Mouse (Mus musculus): ENCODE data around the gene Rbm38. TPM values are rescaled to one million over a fixed set of nuclear protein-coding genes. Genes with fewer than 3 reads are reported as not detected.

Gene Rbm38
- polyA plus RNA-seq, 1 experiment from 2014 or later: 56.6 TPM

DNA sequence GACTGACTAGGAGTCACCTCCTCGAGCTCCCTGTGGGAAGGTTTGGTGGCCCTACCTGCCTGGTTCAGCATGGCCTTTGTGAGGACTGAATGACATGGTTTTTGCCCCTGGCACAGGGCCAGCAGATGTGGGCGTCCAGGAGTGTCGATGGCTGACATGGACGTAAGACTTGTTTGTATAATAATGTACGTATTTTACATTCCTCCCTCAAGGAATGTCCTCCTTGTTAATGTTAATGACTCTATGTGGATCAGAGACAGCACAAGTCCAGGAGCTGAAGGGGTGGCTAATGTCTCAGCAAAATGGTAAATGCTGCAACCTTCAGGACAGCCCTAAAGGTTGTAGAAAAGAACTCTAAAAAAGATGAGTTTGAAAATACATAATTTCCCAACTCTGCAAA is 53.4 kb downstream of the Rbm38 start:
- no peaks in the 10 kb centered on the region for H3K36me3 ChIP-seq
- no peak for ATAC-seq (ENCODE audit: insufficient read depth, low FRiP score, low read depth)
- H3K4me2 ChIP-seq: no peak overlapping the region
- no peak overlapping the region for H3K4me3 ChIP-seq (replicated peaks)
- H3K9ac ChIP-seq: no peak overlapping the region
- no peaks in the 10 kb centered on the region for H3K27me3 ChIP-seq (replicated peaks)
- WGBS: 38% methylated on average over 5 of the region's 5 CpGs
- no peak overlapping the region for H3K27ac ChIP-seq
- H3K4me1 ChIP-seq: no peaks in the 10 kb centered on the region
- no peaks in the 10 kb centered on the region for H3K9me3 ChIP-seq

DNA sequence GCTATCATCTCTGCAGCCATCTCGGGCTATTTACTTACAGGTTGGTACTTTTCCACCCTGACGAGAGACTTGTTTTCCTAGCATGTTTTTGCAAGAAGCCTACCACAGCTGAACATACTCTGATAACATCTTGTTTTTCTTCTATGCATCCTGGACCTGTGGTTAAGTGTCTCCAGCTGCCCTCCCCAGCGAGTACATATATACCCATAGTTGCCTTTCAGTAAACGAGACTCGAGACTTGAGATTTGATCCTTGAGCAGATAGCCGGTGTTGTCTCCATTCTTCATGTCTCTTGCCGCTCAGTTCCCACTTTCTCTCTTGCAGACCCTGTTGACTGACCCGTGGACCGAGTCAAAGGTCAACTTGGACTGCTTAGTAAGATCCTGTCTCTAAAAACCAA is 56.6 kb downstream of the Rbm38 start:
- Histone ChIP-seq H3K27ac (no peak overlapping the region), H3K9me3 (no peaks in the 10 kb centered on the region), H3K4me3 (replicated peaks) (no peak overlapping the region), H3K36me3 (no peaks in the 10 kb centered on the region), H3K27me3 (replicated peaks) (no peaks in the 10 kb centered on the region), H3K4me1 (no peaks in the 10 kb centered on the region), H3K4me2 (no peak overlapping the region), H3K9ac (no peak overlapping the region)
- 70% methylated on average over 9 of the region's 9 CpGs for WGBS
- ATAC-seq (ENCODE audit: insufficient read depth, low FRiP score, low read depth): no peak

DNA sequence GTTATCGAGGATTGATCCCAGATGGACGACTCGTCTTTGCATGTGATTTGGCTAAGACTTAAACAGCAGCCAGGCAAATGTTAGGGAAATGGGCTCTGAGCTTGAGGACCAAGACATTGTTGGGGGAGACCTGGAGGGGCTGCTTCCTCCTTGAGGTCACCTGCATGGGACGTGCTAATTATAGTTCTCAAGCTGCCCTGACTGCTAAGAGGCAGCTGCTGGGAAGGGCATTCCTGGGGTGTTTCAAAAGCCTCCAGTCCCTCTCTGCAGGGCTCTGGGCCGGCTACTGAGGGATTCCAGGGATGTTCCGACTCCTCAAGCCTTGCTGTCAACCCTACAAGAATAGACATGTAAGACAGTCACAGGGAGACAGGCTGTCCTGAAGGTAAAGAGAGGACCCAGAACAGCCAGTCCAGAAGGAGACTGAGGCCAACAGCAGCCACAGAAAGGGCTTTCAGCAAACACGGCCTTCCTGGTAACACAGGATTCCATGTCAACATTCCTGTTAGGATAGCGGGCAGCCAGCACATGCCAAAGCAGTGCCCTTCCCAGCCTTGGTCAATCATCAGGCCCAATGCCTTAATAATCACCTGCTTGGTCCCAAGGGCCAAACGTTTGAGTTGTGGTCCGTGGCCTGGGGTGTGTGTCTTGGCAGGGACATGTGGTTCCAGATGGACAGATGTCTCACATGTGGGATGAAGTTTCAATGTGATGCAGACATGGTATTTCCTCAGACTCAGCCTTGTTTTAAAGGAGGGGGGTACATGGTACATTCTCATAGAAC is 59.7 kb downstream of the Rbm38 start:
- Histone ChIP-seq H3K36me3 (no peaks in the 10 kb centered on the region), H3K27me3 (replicated peaks) (no peaks in the 10 kb centered on the region), H3K9me3 (no peaks in the 10 kb centered on the region), H3K9ac (no peak overlapping the region), H3K4me3 (replicated peaks) (no peak overlapping the region), H3K4me2 (no peak overlapping the region), H3K4me1 (no peaks in the 10 kb centered on the region; the same call in 1 of the 2 replicates), H3K27ac (no peak overlapping the region)
- 53% methylated on average over 10 of the region's 10 CpGs for WGBS
- no peak for ATAC-seq (ENCODE audit: insufficient read depth, low FRiP score, low read depth)

DNA sequence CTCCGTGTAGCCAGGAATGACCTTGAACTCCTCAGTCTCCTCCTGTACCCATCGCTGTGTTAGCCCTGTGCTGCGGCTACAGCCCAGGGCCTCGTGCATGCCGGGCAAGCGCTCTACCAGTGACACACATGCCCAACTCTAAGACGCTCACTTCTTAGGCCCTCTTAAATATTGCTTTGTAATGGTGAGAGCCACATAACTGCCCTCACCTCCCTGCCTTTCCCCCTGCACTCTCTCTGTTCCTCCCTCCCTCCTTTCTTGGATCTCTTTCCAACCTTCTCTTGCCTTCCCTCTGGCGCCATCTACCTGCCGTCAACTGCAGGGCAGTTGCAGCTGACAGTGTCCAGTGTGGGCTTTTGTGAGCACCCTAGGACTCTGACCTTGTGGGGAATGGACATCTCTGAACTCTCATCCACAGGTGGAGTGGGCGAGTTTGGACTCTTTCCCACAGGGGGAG is 60.5 kb downstream of the Rbm38 start:
- peak; percentile 14; the same call in 1 of the 2 replicates for ATAC-seq (ENCODE audit: insufficient read depth, low FRiP score, low read depth)
- Histone ChIP-seq H3K9me3 (no peaks in the 10 kb centered on the region), H3K27ac (no peak overlapping the region), H3K36me3 (no peaks in the 10 kb centered on the region), H3K9ac (no peak overlapping the region), H3K4me1 (no peaks in the 10 kb centered on the region; the same call in 1 of the 2 replicates), H3K4me3 (replicated peaks) (no peak overlapping the region), H3K27me3 (replicated peaks) (no peaks in the 10 kb centered on the region), H3K4me2 (no peak overlapping the region)
- 25% methylated on average over 10 of the region's 10 CpGs for WGBS

DNA sequence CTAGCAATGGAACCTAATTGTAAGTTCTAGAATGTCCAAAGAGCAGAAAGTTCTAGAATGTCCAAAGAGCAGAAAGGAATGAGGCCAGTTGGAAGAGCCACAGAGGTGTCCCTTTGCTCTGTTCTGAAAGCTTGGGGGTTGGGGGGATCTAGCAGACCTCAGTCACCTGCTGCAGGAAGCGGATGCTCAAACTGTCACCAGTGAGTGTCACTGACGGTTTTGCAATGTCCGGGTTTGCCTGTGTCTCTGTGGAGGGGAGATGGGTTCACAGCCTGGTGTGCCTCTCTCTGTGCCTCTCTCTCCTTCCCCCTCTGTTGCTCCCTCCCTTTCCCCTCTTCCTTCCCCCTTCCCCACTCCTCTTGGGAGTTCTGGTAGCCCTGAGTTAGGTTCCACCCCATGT is 62.4 kb downstream of the Rbm38 start:
- no peak overlapping the region for H3K27ac ChIP-seq
- H3K27me3 ChIP-seq (replicated peaks): no peaks in the 10 kb centered on the region
- ATAC-seq (ENCODE audit: insufficient read depth, low FRiP score, low read depth): no peak
- no peak overlapping the region for H3K4me2 ChIP-seq
- no peaks in the 10 kb centered on the region for H3K9me3 ChIP-seq
- no peaks in the 10 kb centered on the region; the same call in 1 of the 2 replicates for H3K4me1 ChIP-seq
- 77% methylated on average over 3 of the region's 3 CpGs for WGBS
- H3K4me3 ChIP-seq (replicated peaks): no peak overlapping the region
- H3K36me3 ChIP-seq: no peaks in the 10 kb centered on the region
- no peak overlapping the region for H3K9ac ChIP-seq

DNA sequence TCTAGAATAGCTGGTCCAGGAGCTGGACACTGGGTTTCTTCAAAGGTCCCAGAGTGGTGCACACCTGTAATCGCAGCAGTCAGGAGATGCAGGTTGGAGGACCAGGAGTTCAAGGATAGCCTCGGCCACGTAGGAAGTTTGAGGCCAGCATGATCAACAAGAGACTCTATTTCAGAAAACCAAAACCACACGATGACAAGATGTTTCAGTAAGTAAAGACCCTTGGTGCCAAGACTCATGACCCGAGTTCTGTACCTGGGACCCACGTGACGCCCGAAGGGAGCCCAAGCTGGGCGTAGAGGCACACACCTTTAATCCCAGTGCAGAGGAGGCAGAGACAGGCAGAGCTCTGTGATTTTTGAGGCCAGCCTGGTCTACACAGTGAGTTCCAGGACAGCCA is 62.8 kb downstream of the Rbm38 start:
- H3K27me3 ChIP-seq (replicated peaks): no peaks in the 10 kb centered on the region
- H3K27ac ChIP-seq: no peak overlapping the region
- ATAC-seq (ENCODE audit: insufficient read depth, low FRiP score, low read depth): no peak
- H3K4me1 ChIP-seq: no peaks in the 10 kb centered on the region; the same call in 1 of the 2 replicates
- H3K9me3 ChIP-seq: no peaks in the 10 kb centered on the region
- no peak overlapping the region for H3K4me3 ChIP-seq (replicated peaks)
- H3K4me2 ChIP-seq: peak overlapping the region; percentile 40
- H3K36me3 ChIP-seq: no peaks in the 10 kb centered on the region
- no peak overlapping the region for H3K9ac ChIP-seq
- WGBS: 80% methylated on average over 9 of the region's 9 CpGs

DNA sequence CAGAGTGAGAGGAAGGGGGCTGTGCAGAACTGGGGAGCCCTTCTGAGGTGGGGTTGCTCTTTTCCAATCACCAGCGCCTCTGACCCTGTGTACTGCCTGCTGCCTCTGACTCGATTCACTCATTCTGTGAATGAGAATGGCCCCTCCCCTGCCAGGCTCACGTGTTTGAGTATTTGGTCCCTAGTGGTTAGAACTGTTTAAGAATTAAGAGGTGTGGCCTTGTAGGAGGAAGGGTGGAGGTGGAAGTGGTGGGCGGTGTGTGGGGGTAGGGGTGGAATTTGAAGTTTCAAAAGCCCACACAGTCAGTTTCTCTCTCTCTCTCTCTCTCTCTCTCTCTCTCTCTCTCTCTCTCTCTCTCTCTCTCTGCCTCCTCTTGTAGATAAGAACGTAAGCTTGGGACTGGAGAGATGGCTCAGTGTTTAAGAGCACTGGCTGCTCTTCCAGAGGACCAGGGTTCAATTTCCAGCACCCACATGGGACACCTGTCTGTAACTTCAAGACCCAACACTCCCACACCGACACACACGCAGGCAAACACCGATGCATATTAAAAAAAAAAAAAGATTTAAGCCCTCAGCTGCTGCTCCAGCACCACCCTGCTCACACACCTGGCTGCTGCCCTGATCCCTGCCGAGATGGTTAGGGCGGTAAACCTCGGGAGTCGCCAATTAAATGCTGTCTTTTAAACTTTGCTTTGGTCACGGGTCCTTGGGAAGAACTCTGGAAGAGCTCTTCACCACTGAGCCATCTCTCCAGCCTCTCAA is 63.6 kb downstream of the Rbm38 start:
- H3K4me2 ChIP-seq: peak overlapping the region; percentile 40
- no peak overlapping the region for H3K27ac ChIP-seq
- ATAC-seq (ENCODE audit: insufficient read depth, low FRiP score, low read depth): peak; percentile 68
- H3K36me3 ChIP-seq: no peaks in the 10 kb centered on the region
- WGBS: 18% methylated on average over 13 of the region's 13 CpGs
- H3K4me1 ChIP-seq: no peaks in the 10 kb centered on the region; the same call in 1 of the 2 replicates
- no peaks in the 10 kb centered on the region for H3K9me3 ChIP-seq
- H3K27me3 ChIP-seq (replicated peaks): no peaks in the 10 kb centered on the region
- H3K9ac ChIP-seq: no peak overlapping the region
- no peak overlapping the region for H3K4me3 ChIP-seq (replicated peaks)

Other genes starting within 250 kb of the Rbm38 start
- 22.9 and 27.1 TPM in 2 replicates for gene Bmp7, start 80.2 kb upstream of the Rbm38 start, polyA plus RNA-seq (2015; fragmentation: Nextera tagmentation; extraction: Ambion mirVana)
- gene Spo11, start 42.8 kb upstream of the Rbm38 start, polyA plus RNA-seq (2015; fragmentation: Nextera tagmentation; extraction: Ambion mirVana): 0.06 and 0.31 TPM in 2 replicates
- gene Rae1, start 20.4 kb upstream of the Rbm38 start, polyA plus RNA-seq (2015; fragmentation: Nextera tagmentation; extraction: Ambion mirVana): 110 and 118 TPM in 2 replicates
- gene Ctcfl, start 99.0 kb downstream of the Rbm38 start, polyA plus RNA-seq (2015; fragmentation: Nextera tagmentation; extraction: Ambion mirVana): 0.30 and 0.41 TPM in 2 replicates
- 1.2 and 1.5 TPM in 2 replicates for gene Pck1, start 132.6 kb downstream of the Rbm38 start, polyA plus RNA-seq (2015; fragmentation: Nextera tagmentation; extraction: Ambion mirVana)
- 0.93 and 1.3 TPM in 2 replicates for gene Zbp1, start 198.4 kb downstream of the Rbm38 start, polyA plus RNA-seq (2015; fragmentation: Nextera tagmentation; extraction: Ambion mirVana)